Mouse (Mus musculus) ES-Bruce4 (cell line): ENCODE data around the gene Phox2a.

ENCODE experiments used
- CTCF ChIP-seq: IDR thresholded peaks from one replicate; pipeline ENCODE4 v1.8.1; 2011; ENCODE audit warnings: low read depth, low read length
- POLR2A ChIP-seq: IDR thresholded peaks from one replicate; pipeline ENCODE4 v1.8.1; 2011; ENCODE audit warnings: low read length; ENCODE audit not compliant: insufficient read depth

DNA sequence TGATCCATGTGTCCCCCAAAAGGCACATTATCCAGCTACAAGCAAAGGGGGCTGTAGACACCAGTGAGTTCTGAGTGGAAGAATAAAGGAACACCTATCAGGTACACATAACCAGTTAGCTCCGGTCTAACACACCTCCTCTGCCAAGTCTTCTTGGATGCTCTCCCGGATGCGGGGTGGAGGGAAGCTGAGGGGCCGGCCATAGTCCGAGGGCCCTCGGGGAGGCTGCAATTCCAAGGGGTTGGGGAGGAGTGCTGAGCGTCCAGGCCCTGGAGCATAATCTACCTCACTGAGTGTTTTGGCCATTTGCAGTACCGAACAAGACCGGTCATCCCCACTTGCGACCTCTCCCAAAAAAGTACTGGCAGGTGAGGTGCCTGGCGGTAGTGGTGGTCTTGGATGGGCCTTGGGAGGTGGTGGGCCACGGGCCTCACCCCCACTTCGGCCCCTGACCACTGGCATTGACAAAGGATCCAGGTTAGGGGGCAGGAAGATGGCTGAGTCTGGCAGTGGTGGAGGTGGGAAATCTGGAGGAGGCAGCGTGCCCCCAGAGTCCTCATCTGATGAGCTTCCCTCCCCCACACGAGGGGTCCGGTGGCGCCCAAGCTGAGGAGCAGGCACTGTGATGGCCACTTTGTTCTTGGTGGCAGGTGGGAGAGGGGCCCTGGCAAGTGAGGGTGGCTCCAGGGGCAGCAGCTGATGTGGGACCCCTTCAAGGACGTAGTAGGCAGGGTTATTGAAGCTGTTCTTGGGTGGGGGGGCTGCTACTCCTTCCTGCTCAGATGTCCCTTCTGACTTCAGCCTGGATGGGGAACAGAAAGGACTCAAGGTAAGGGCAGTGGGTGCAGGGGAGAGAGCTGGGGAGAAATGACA, 5.9 kb downstream of the Phox2a start:
- TF ChIP-seq CTCF (no peak), POLR2A (no peak)
